In the genomic region with DNA sequence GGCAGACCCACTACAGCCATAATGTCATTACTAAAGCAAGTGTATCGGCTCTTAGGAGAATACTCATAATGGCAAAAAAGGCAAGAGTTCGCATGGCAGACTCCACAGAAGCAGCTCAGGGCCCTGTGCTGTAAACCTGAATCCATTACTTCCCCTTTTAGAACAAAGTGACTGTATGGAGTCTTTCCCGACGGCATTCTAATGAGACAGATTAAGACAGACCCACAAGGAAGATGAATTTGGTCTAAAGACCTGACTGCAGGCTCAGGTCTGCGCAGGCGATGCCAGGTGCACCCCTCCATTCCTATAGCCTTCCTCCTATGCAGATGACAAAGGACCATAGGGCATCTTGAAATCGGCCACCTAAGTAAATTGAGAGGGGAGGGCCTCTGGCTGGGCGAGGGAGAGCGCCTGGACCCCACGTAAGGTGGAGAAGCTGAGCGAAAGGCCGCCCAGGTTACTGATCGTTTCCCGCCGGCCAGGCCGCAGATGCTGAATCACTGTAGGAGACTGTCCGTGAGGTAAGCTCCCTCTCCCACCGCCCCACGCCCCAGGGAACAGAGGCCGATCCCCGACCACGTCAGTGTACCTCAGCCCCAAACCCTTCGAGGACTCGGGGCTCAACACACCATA, we compare ENCODE assay signal across 8 mouse cellular contexts. TPM values are rescaled to one million over a fixed set of nuclear protein-coding genes. Genes with fewer than 3 reads are reported as not detected.
DNase-seq lines count a peak whose midpoint lies in the region; ATAC-seq lines count a peak whose summit lies in the region.

No protein-coding gene starts in this region.

- peaks cover 13% of the 10 kb centered on the region for H3K4me1 ChIP-seq in kidney, embryonic 16.5 days (ENCODE audit: insufficient read depth, low read length)
- peaks cover 10% of the 10 kb centered on the region for H3K4me1 ChIP-seq in hindbrain, embryonic 13.5 days (replicated peaks)
- H3K4me1 ChIP-seq in midbrain, embryonic 12.5 days = peaks cover 13% of the 10 kb centered on the region

- peak overlapping the region; percentile 82 for H3K4me3 ChIP-seq in kidney, embryonic 16.5 days (ENCODE audit: low read length)
- peak overlapping the region; percentile 78 for H3K4me3 ChIP-seq in hindbrain, embryonic 13.5 days
- H3K4me3 ChIP-seq in midbrain, embryonic 12.5 days = peak overlapping the region; percentile 92

- ATAC-seq in kidney, embryonic 16.5 days (ENCODE audit: low FRiP score, low TSS enrichment) = no peak; the same call in 1 of the 2 replicates
- peak; percentile 42 for ATAC-seq in activated CD4-positive, CD25-positive, alpha-beta regulatory T cell, adult 4 months
- no peak; the same call in 1 of the 2 replicates for ATAC-seq in hindbrain, embryonic 13.5 days (ENCODE audit: low FRiP score)
- ATAC-seq in midbrain, embryonic 12.5 days (ENCODE audit: low FRiP score, low read depth) = peak; percentile 41; the same call in 1 of the 2 replicates

- under 1% methylated on average over 24 of the region's 24 CpGs for WGBS in kidney, embryonic 16.5 days
- 2% methylated on average over 24 of the region's 24 CpGs for WGBS in hindbrain, embryonic 13.5 days
- 3% methylated on average over 24 of the region's 24 CpGs for WGBS in midbrain, embryonic 12.5 days

- no peaks in the 10 kb centered on the region for H3K27me3 ChIP-seq in kidney, embryonic 16.5 days (ENCODE audit: insufficient read depth, low read length)
- H3K27me3 ChIP-seq in hindbrain, embryonic 13.5 days = no peaks in the 10 kb centered on the region
- H3K27me3 ChIP-seq in midbrain, embryonic 12.5 days = no peaks in the 10 kb centered on the region

- H3K4me2 ChIP-seq in kidney, embryonic 16.5 days (replicated peaks; ENCODE audit: low read depth, low read length) = peak overlapping the region; percentile 92
- peak overlapping the region; percentile 84 for H3K4me2 ChIP-seq in hindbrain, embryonic 13.5 days
- peak overlapping the region; percentile 75 for H3K4me2 ChIP-seq in midbrain, embryonic 12.5 days (replicated peaks)

- no peaks in the 10 kb centered on the region for H3K9me3 ChIP-seq in kidney, embryonic 16.5 days (ENCODE audit: low read length)
- H3K9me3 ChIP-seq in hindbrain, embryonic 13.5 days = no peaks in the 10 kb centered on the region
- H3K9me3 ChIP-seq in midbrain, embryonic 12.5 days = no peaks in the 10 kb centered on the region

- H3K27ac ChIP-seq in kidney, embryonic 16.5 days (ENCODE audit: low read length) = peak overlapping the region; percentile 54
- H3K27ac ChIP-seq in hindbrain, embryonic 13.5 days = peak overlapping the region; percentile 62
- H3K27ac ChIP-seq in midbrain, embryonic 12.5 days (replicated peaks) = peak overlapping the region; percentile 49; the same call in 1 of the 2 replicates

- H3K9ac ChIP-seq in kidney, embryonic 16.5 days (replicated peaks; ENCODE audit: low read length) = peak overlapping the region; percentile 77
- H3K9ac ChIP-seq in hindbrain, embryonic 13.5 days = peak overlapping the region; percentile 89
- H3K9ac ChIP-seq in midbrain, embryonic 12.5 days (replicated peaks) = peak overlapping the region; percentile 87

- no peak for DNase-seq in kidney, postnatal 25 days
- DNase-seq in thymus, postnatal 10 days (ENCODE audit: low spot score in 2 of 2) = no peak
- no peak for DNase-seq in right cerebral cortex, postnatal 4 days
- no peak for DNase-seq in embryo, embryonic 9.5 days (ENCODE audit: extremely low spot score)

- H3K36me3 ChIP-seq in kidney, embryonic 16.5 days (ENCODE audit: insufficient read depth, low read length) = peaks cover 21% of the 10 kb centered on the region
- H3K36me3 ChIP-seq in hindbrain, embryonic 13.5 days = peaks cover 30% of the 10 kb centered on the region
- H3K36me3 ChIP-seq in midbrain, embryonic 12.5 days = peaks cover 21% of the 10 kb centered on the region

RNA-seq across cellular contexts. Expression of a gene that starts 0.4 kb away (rescaled TPM):
- 425 and 430 TPM in 2 replicates for polyA plus RNA-seq in kidney, embryonic 16.5 days (2015; fragmentation: Nextera tagmentation; extraction: Ambion mirVana)
- polyA plus RNA-seq in activated CD4-positive, CD25-positive, alpha-beta regulatory T cell, adult 4 months (2017; shearing (Covaris generic)) = 100 to 1,000 TPM; 277 to 308 TPM
- polyA plus RNA-seq in hindbrain, embryonic 13.5 days (2015; fragmentation: Nextera tagmentation; extraction: Ambion mirVana) = 377 and 380 TPM in 2 replicates
- 393 and 399 TPM in 2 replicates for polyA plus RNA-seq in midbrain, embryonic 12.5 days (2016; fragmentation: Nextera tagmentation; extraction: Ambion mirVana)

RNA-seq across cellular contexts. Expression of a gene that starts 21.0 kb away (rescaled TPM):
- 134 and 140 TPM in 2 replicates for polyA plus RNA-seq in kidney, embryonic 16.5 days (2015; fragmentation: Nextera tagmentation; extraction: Ambion mirVana)
- 100 to 1,000 TPM; 114 to 121 TPM for polyA plus RNA-seq in activated CD4-positive, CD25-positive, alpha-beta regulatory T cell, adult 4 months (2017; shearing (Covaris generic))
- 91.4 and 93.4 TPM in 2 replicates for polyA plus RNA-seq in hindbrain, embryonic 13.5 days (2015; fragmentation: Nextera tagmentation; extraction: Ambion mirVana)
- polyA plus RNA-seq in midbrain, embryonic 12.5 days (2016; fragmentation: Nextera tagmentation; extraction: Ambion mirVana) = 97.2 and 101 TPM in 2 replicates

Comparison
In these comparisons a context has a peak if more than half of its experiments do, and no peak if none do; other contexts are left out.
1. ATAC-seq: peak in activated CD4-positive, CD25-positive, alpha-beta regulatory T cell, adult 4 months (single experiment) and midbrain, embryonic 12.5 days (single experiment); none in kidney, embryonic 16.5 days (single experiment) and hindbrain, embryonic 13.5 days (single experiment).
2. Peak in every context shown above with its lines, with median percentiles within 50 percentile points of each other: H3K27ac ChIP-seq, H3K4me2 ChIP-seq, H3K4me3 ChIP-seq and H3K9ac ChIP-seq.